20 mouse cellular contexts compared by ENCODE assay signal in genomic region chr17:82484609-82485008, GRCm38 (mm10).
"Had no signal": no experiment of that assay in that cellular context is flagged by ENCODE, and none has a peak within 500 bp of the region (broad histone marks: within the 10 kb centered on the region; RNA-seq: fewer than 3 reads in every experiment).

No protein-coding gene starts in this region.

- H3K4me1 ChIP-seq: limb, embryonic 15.5 days; midbrain, embryonic 13.5 days; stomach, embryonic 15.5 days had no signal

- H3K9me3 ChIP-seq: limb, embryonic 15.5 days; midbrain, embryonic 13.5 days; stomach, embryonic 15.5 days had no signal

- DNase-seq: kidney, adult 18-20 months; kidney, adult 9 months; kidney, postnatal 25 days; layer of hippocampus, adult 9-11 months; liver, postnatal 0 days; lung, embryonic 14.5 days; right cerebral cortex, postnatal 25 days; spleen, adult 18-20 months; thymus, adult 18-20 months; thymus, postnatal 36 days had no signal

- H3K27me3 ChIP-seq: limb, embryonic 15.5 days; midbrain, embryonic 13.5 days; stomach, embryonic 15.5 days had no signal

- ATAC-seq: intestine, embryonic 16.5 days; liver, postnatal 0 days; lung, postnatal 0 days; midbrain, embryonic 13.5 days; midbrain, embryonic 16.5 days had no signal

- H3K4me3 ChIP-seq: layer of hippocampus, adult 2 months; limb, embryonic 15.5 days; midbrain, embryonic 13.5 days; stomach, embryonic 15.5 days had no signal

- H3K36me3 ChIP-seq: limb, embryonic 15.5 days; midbrain, embryonic 13.5 days; stomach, embryonic 15.5 days had no signal

- H3K4me2 ChIP-seq: limb, embryonic 15.5 days; liver, embryonic 11.5 days; lung, embryonic 14.5 days; midbrain, embryonic 13.5 days; stomach, embryonic 15.5 days had no signal

- H3K9ac ChIP-seq: limb, embryonic 15.5 days; liver, embryonic 14.5 days; liver, postnatal 0 days; lung, embryonic 14.5 days; midbrain, embryonic 13.5 days; stomach, embryonic 15.5 days had no signal

- H3K27ac ChIP-seq: layer of hippocampus, adult 2 months; limb, embryonic 15.5 days; liver, embryonic 14.5 days; macrophage; midbrain, embryonic 13.5 days; stomach, embryonic 15.5 days had no signal
